Comparison of ENCODE assay signal across 18 mouse cellular contexts in genomic region chr16:97278913-97279312, GRCm38 (mm10).
"Had no signal": no experiment of that assay in that cellular context is flagged by ENCODE, and none has a peak within 500 bp of the region (broad histone marks: within the 10 kb centered on the region; RNA-seq: fewer than 3 reads in every experiment).

No protein-coding gene starts in this region.

- H3K27me3 ChIP-seq: midbrain, embryonic 12.5 days; neural tube, embryonic 13.5 days; neural tube, embryonic 15.5 days had no signal

- DNase-seq: lung, embryonic 14.5 days; lung, postnatal 10 days; lung, postnatal 4 days; midbrain, embryonic 14.5 days; retina, postnatal 1 day; right cerebral cortex, adult 18-20 months; right cerebral cortex, postnatal 25 days; right cerebral cortex, postnatal 4 days; spleen, adult 18-20 months; thymus, adult 18-20 months; thymus, postnatal 14 days; thymus, postnatal 36 days had no signal

- H3K9ac ChIP-seq: lung, embryonic 14.5 days; midbrain, embryonic 12.5 days; neural tube, embryonic 13.5 days; neural tube, embryonic 15.5 days had no signal

- ATAC-seq: midbrain, embryonic 16.5 days had no signal

- H3K4me2 ChIP-seq: lung, embryonic 14.5 days; midbrain, embryonic 12.5 days; neural tube, embryonic 13.5 days; neural tube, embryonic 15.5 days had no signal

- H3K36me3 ChIP-seq: midbrain, embryonic 10.5 days; midbrain, embryonic 12.5 days; neural tube, embryonic 13.5 days; neural tube, embryonic 15.5 days had no signal

- H3K4me1 ChIP-seq: midbrain, embryonic 10.5 days; midbrain, embryonic 12.5 days had no signal

- H3K9me3 ChIP-seq: midbrain, embryonic 10.5 days; midbrain, embryonic 12.5 days; neural tube, embryonic 13.5 days; neural tube, embryonic 15.5 days had no signal

- H3K4me3 ChIP-seq: midbrain, embryonic 10.5 days; midbrain, embryonic 12.5 days; myocyte; neural tube, embryonic 13.5 days; neural tube, embryonic 15.5 days had no signal

- H3K27ac ChIP-seq: midbrain, embryonic 10.5 days; midbrain, embryonic 12.5 days; neural tube, embryonic 13.5 days; neural tube, embryonic 15.5 days had no signal
